Mouse (Mus musculus) bone marrow, adult 2 months (tissue): ENCODE results near the gene Specc1. TPM values are rescaled to one million over a fixed set of nuclear protein-coding genes. Genes with fewer than 3 reads are reported as not detected.

ENCODE experiments used
- H3K27ac ChIP-seq: fragments of 200-500 bp; 2 replicates; pipeline ENCODE4 v1.5.1; 2012; ENCODE audit warnings: low read depth, mild to moderate bottlenecking, control low read depth, inconsistent platforms, low read length; ENCODE audit not compliant: control insufficient read depth, poor library complexity, insufficient read depth
- H3K4me1 ChIP-seq: fragments of 200-500 bp; 2 replicates; pipeline ENCODE4 v1.6.1; 2011; ENCODE audit warnings: low read length; ENCODE audit not compliant: control insufficient read depth, insufficient read depth
- H3K4me3 ChIP-seq: fragments of 200-500 bp; replicated peaks from 2 replicates; pipeline ENCODE3; 2011; ENCODE audit warnings: mild to moderate bottlenecking, low read depth, low read length, control low read depth; ENCODE audit not compliant: control insufficient read depth
- CTCF ChIP-seq: fragments of 200-500 bp; IDR thresholded peaks from 2 replicates; pipeline ENCODE4 v1.5.1; 2011; ENCODE audit warnings: low read length, control low read depth; ENCODE audit not compliant: control insufficient read depth, insufficient read depth
- POLR2A ChIP-seq: fragments of 200-500 bp; IDR thresholded peaks from 2 replicates; pipeline ENCODE4 v1.6.1; 2011; ENCODE audit warnings: low read depth, mild to moderate bottlenecking, control low read depth, low read length, borderline replicate concordance; ENCODE audit not compliant: control insufficient read depth
- WGBS: fragments of 180-500 bp; shearing (Covaris S2); methylation state at CpG from one replicate; pipeline ENCODE4 v1.1.7; 2018; 5-methylcytosine and 5-hydroxymethylcytosine counted together
- polyA plus RNA-seq: library from polyadenylated mRNA; stranded (reverse); fragments of >200 nt; gene quantifications from 2 replicates; pipeline ENCODE4 v1.2.4, GENCODE M21; 2011; ENCODE audit warnings: low replicate concordance; ENCODE audit not compliant: missing spikeins, insufficient read depth, insufficient read length

Specc1 gene
- polyA plus RNA-seq, 1 experiment: 73.8 TPM

DNA sequence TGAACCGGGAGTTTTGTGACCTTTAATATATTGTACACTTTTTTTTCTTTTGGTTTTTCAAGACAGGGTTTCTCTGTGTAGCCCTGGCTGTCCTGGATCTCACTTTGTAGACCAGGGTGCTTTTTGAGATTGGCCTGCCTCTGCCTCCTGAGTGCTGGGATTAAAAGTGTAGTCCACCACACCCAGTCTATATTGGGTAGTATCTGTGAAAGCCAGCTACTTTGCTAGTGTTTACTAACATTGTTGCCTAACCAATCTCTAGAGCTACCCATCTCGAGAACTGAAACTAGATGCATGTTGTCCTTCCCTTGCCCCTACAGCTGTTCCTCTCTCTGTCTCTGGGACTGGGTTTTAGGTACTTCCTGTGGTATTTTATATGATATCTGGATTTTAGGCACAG is 3.5 kb downstream of the Specc1 start:
- peaks cover 1% of the 10 kb centered on the region; the same call in 1 of the 2 replicates for H3K4me1 ChIP-seq
- no peak overlapping the region for H3K27ac ChIP-seq
- TF ChIP-seq CTCF: no peak
- TF ChIP-seq POLR2A: no peak
- WGBS: 75% methylated on average over 2 of the region's 2 CpGs
- no peak overlapping the region for H3K4me3 ChIP-seq

GRCm38 (mm10) chr11:61962684-61963083 is 6.1 kb downstream of the Specc1 start:
- no peak overlapping the region for H3K4me3 ChIP-seq
- no peak for TF ChIP-seq POLR2A
- no peak for TF ChIP-seq CTCF
- no peak overlapping the region for H3K27ac ChIP-seq
- H3K4me1 ChIP-seq: peaks cover 1% of the 10 kb centered on the region; the same call in 1 of the 2 replicates
- WGBS: 25% methylated on average over 6 of the region's 6 CpGs

DNA sequence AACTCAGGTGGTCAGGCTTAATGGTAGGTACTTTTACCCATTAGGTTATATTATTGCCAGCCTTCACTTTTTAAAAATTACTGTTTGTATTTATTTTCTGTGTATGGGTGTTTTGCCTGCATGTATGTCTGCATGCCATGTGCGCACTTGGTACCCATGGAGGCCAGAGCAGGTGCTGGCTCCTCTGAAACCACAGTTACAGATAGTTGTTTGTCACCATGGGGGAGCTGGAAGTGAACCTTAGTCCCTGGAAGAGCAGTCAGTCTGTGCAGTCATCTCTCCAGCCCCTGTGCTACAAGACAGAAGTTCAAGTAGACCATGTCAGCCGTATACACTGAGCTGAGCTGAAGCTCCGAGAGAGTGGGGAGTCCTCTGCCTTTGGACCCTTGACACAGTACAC is 6.6 kb downstream of the Specc1 start:
- TF ChIP-seq POLR2A: no peak
- no peak for TF ChIP-seq CTCF
- no peak overlapping the region for H3K4me3 ChIP-seq
- 95% methylated on average over 3 of the region's 3 CpGs for WGBS
- H3K4me1 ChIP-seq: peaks cover 1% of the 10 kb centered on the region; the same call in 1 of the 2 replicates
- H3K27ac ChIP-seq: no peak overlapping the region

DNA sequence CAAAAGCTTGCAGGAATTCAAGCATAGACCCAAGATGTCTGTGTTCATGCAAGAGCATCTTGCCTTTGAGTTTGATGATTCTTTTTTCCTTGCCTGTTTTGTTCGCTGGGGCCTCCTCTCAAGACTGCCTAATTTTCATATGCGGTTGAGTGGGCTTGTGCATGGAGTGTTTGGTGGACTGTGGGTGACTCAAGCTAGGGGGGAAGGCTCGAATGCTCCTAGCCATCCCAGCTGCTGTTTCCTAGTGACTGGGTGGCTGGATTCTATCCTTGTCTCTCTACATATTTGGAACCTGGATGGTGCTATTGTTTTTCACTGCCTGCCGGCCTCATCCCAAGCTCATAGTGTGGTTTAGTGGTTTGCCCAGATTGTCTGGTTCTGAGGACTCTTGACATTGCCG is 8.0 kb downstream of the Specc1 start:
- H3K4me3 ChIP-seq: no peak overlapping the region
- 89% methylated on average over 5 of the region's 5 CpGs for WGBS
- TF ChIP-seq CTCF (no peak), POLR2A (no peak)
- H3K27ac ChIP-seq: no peak overlapping the region
- peaks cover 1% of the 10 kb centered on the region; the same call in 1 of the 2 replicates for H3K4me1 ChIP-seq

GRCm38 (mm10) chr11:61967034-61967433 is 10.5 kb downstream of the Specc1 start:
- 70% methylated on average over 8 of the region's 8 CpGs for WGBS
- H3K27ac ChIP-seq: no peak overlapping the region
- H3K4me3 ChIP-seq: no peak overlapping the region

DNA sequence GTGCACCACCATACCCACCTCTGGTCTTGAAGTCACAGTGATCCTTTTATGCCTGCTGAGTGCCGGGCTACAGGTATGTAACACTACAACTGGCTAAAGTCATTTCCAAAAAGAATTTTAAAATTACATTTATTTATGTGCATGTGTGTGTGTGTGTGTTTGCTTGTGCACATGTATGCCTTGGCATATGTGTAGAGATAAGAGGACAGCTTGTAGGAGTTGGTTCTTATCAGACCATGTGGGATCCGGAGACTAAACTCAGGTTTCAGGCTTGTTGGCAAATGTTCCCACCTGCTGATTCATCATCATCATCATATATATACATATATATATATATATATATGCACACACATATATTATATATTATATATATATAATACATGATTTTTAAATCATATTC is 12.3 kb downstream of the Specc1 start:
- TF ChIP-seq POLR2A (no peak), CTCF (no peak)
- 68% methylated on average over 2 of the region's 2 CpGs for WGBS
- peak overlapping the region; percentile 5; the same call in 1 of the 2 replicates for H3K27ac ChIP-seq
- no peak overlapping the region for H3K4me3 ChIP-seq
- no peaks in the 10 kb centered on the region; the same call in 1 of the 2 replicates for H3K4me1 ChIP-seq

More at GRCm38 (mm10) chr11:61967034-61967433, 10.5 kb downstream of the Specc1 start:
- peaks cover 1% of the 10 kb centered on the region; the same call in 1 of the 2 replicates for H3K4me1 ChIP-seq
- TF ChIP-seq POLR2A: no peak
- no peak for TF ChIP-seq CTCF

- H3K4me1 ChIP-seq: no peaks in the 10 kb centered on the region; the same call in 1 of the 2 replicates
Observed at GRCm38 (mm10) chr11:61970901-61971300, 14.3 kb downstream of the Specc1 start.

GRCm38 (mm10) chr11:61971441-61972221 is 15.1 kb downstream of the Specc1 start:
- no peak overlapping the region for H3K4me3 ChIP-seq
- H3K27ac ChIP-seq: no peak overlapping the region
- no peaks in the 10 kb centered on the region; the same call in 1 of the 2 replicates for H3K4me1 ChIP-seq
- WGBS: 84% methylated on average over 7 of the region's 7 CpGs
- TF ChIP-seq CTCF (no peak), POLR2A (no peak)

More at GRCm38 (mm10) chr11:61970901-61971300, 14.3 kb downstream of the Specc1 start:
- WGBS: 68% methylated on average over 5 of the region's 5 CpGs
- TF ChIP-seq CTCF: no peak
- no peak for TF ChIP-seq POLR2A
- H3K27ac ChIP-seq: no peak overlapping the region
- no peak overlapping the region for H3K4me3 ChIP-seq
